Mouse (Mus musculus): ENCODE measurements around the gene Hist1h4h. TPM values are rescaled to one million over a fixed set of nuclear protein-coding genes. Genes with fewer than 3 reads are reported as not detected.
"Not testable (repeated sequence)": the region's sequence is repeated elsewhere in the genome, so short reads cannot be mapped to it uniquely, and the experiment has no call there.

The Hist1h4h gene
- polyA plus RNA-seq, 1 experiment from 2014 or later, result 4.4 TPM

DNA sequence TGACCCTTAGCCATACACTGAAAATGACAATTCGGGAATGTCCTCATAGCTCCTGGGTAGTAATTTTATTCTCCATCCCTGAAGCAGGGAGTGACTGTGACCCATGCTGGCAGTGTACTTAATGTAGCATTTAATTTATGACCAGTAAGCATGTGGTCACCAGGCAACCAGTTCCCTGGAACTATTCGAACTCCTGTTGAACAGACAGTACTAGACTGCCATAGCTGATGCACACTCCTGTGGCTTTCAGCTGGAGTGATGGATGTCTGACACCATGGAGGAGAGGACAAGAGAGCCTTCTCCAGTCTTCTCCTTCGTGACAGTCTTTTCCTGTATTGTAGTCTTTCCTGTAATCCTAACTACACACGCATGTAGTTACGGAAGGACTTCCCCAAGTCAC, 1.8 kb upstream of the Hist1h4h start:
- no peak overlapping the region; the same call in 1 of the 2 replicates for H3K9ac ChIP-seq
- no peak for ATAC-seq
- H3K4me3 ChIP-seq, result no peak overlapping the region
- no peaks in the 10 kb centered on the region for H3K27me3 ChIP-seq (replicated peaks)
- H3K27ac ChIP-seq, result no peak overlapping the region
- no peaks in the 10 kb centered on the region for H3K9me3 ChIP-seq (replicated peaks)
- H3K36me3 ChIP-seq, result no peaks in the 10 kb centered on the region
- WGBS (ENCODE audit: insufficient replicate concordance), result 79% methylated on average over 5 of the region's 5 CpGs
- 0 out of 2 replicates have a peak overlapping the region, but pooled peaks have one; percentile 26 for H3K4me2 ChIP-seq
- H3K4me1 ChIP-seq, result peaks cover 54% of the 10 kb centered on the region

DNA sequence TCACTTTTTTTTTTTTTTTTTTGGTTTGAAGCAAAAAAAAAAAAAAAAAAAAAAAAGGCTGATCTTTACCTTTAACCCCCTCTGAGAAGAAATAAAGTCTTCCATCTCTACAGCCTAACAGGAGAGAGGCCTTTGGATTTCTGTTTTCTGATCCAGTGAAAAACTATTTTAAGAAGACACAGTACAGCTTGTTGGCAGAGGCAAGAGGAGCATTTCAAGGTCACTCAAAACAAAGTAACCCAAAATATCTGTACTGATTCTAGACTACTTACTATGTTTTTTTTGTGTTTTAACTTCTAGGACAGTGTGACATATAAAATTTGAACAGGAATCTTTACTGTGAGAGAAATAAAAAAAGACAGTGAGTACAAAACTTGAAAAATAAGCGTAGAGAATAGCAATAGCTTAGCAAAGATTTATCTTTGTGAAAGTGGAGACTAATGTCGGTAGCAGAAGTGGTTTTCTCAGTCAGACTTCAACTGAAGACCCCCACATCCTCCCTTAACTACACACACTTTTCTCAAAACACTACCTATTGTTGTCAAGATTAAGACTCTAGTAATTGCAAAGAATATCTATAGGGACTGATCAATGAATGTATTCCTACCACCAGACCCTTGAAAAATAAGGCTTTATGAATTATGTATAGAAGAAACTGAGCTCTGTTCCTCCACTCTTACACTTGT, 1.2 kb upstream of the Hist1h4h start:
- Histone ChIP-seq H3K36me3 (no peaks in the 10 kb centered on the region), H3K4me3 (peak overlapping the region; percentile 65), H3K27me3 (replicated peaks) (no peaks in the 10 kb centered on the region), H3K9ac (peak overlapping the region; percentile 86), H3K4me1 (peaks cover 50% of the 10 kb centered on the region), H3K9me3 (replicated peaks) (no peaks in the 10 kb centered on the region), H3K27ac (peak overlapping the region; percentile 100), H3K4me2 (peak overlapping the region; percentile 76)
- no peak for ATAC-seq
- WGBS (ENCODE audit: insufficient replicate concordance), result 22% methylated on average over 2 of the region's 2 CpGs

DNA sequence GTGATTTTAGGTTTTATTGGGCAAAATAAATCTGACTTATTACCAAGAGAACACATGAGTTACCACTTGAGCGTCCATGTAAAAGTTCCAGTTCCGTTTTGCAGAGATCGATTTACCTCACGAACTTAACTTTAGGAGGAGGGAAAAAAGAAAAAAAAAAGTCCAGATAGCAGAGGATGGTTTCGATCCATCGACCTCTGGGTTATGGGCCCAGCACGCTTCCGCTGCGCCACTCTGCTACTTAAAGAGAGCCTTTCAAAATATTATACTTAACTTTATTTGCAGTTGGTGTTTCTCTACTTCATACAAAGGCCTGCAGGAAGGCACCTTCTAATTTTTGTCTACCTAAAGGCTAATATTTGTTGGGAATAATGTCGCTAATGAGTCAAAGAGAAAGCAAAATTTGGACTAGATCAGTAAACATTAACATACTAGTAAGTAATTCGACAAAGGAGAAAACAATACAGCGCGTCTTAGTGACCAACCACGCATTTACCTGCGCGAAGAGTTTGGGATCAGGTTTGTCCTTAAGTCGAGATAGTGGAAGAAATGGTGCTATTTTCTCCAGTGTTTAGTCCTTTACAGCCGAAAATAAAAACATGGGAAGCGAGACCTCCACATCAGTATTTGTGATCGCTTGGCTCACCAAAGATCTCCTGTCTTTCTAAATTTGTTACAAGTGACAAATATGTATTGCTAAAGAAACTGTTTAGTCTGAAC, 509 bp upstream of the Hist1h4h start:
- Histone ChIP-seq H3K4me1 (peaks cover 43% of the 10 kb centered on the region), H3K9me3 (replicated peaks) (no peaks in the 10 kb centered on the region), H3K4me2 (peak overlapping the region; percentile 76), H3K9ac (peak overlapping the region; percentile 86), H3K4me3 (peak overlapping the region; percentile 65), H3K36me3 (no peaks in the 10 kb centered on the region), H3K27ac (peak overlapping the region; percentile 100), H3K27me3 (replicated peaks) (no peaks in the 10 kb centered on the region)
- under 1% methylated on average over 20 of the region's 20 CpGs for WGBS (ENCODE audit: insufficient replicate concordance)
- ATAC-seq, result no peak

DNA sequence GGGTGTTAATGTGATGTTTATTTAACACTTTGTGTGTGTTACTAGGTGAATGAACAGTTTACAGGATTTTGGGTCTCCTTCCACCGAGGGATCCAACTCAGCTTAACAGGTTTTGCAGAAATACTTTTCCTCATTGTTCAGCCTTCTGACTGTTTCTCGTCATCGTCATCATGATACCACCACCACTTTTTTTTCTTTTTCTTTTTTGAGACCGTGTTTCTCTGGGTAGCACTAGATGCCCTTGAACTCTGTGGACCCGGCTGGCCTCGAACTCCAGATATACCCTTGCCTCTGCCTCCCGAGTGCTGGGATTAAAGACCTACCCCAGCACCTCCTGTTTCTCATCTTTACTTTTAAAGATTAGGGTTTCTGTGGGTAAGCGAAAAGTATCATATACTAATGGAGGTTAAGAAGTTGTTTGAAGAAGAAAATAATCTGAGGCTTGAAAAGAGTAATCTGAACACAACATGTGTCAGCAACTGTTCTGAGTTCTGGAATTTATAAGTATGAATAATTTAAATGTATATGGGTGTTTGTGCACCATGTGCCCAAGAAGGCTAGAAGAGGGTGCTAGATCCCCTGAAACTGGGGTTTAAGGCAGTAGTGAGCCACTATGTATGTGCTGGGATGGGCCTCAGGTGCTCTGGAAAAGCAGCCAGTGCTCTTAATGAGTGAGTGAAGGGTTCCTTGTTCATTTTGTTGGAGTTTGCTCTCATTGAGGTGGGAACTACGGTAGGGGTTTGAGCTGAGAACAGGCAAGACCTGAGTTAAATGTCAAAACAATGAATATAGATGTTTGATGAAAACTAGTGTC, 1.6 kb downstream of the Hist1h4h start:
- Histone ChIP-seq H3K27ac (peak overlapping the region; percentile 100), H3K4me1 (peaks cover 39% of the 10 kb centered on the region), H3K4me2 (peak overlapping the region; percentile 76), H3K36me3 (no peaks in the 10 kb centered on the region), H3K9me3 (replicated peaks) (no peaks in the 10 kb centered on the region), H3K27me3 (replicated peaks) (no peaks in the 10 kb centered on the region), H3K4me3 (peak overlapping the region; percentile 65), H3K9ac (peak overlapping the region; percentile 86)
- WGBS (ENCODE audit: insufficient replicate concordance), result 14% methylated on average over 9 of the region's 9 CpGs
- no peak for ATAC-seq

DNA sequence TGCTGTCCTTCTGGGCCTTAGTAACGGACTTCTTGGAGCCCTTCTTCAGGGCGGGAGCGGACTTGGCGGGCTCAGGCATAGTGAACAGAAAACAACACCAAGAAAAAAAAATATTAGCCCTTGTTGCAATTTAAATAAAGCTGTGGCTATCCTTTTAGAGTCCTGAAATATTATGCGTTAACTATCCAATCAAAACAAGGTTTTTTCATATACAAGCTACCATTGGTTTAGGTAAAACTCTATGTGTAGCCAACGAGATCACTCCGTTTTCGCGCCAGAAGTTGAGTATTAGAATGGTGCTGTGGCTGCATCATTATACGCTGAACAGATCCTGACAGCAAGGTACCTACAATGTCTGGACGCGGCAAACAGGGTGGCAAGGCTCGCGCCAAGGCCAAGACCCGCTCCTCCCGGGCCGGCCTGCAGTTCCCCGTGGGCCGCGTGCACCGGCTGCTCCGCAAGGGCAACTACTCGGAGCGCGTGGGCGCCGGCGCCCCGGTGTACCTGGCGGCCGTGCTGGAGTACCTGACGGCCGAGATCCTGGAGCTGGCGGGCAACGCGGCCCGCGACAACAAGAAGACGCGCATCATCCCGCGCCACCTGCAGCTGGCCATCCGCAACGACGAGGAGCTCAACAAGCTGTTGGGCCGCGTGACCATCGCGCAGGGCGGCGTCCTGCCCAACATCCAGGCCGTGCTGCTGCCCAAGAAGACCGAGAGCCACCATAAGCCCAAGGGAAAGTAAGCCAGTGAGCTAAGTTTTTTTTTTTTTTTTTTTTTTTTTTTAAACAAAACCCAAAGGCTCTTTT, 2.9 kb downstream of the Hist1h4h start, which contains the start of gene Hist1h2af:
Gene Hist1h2af, plus strand, starts transcription at position 347 of the 808 bp plus-strand sequence.
- H3K4me1 ChIP-seq, result peaks cover 50% of the 10 kb centered on the region
- peak within 1 kb of the TSS; percentile 76 for H3K4me2 ChIP-seq
- not testable (repeated sequence) for H3K27me3 ChIP-seq (replicated peaks); H3K36me3 ChIP-seq; H3K9me3 ChIP-seq (replicated peaks)
- peak; percentile 58 for ATAC-seq
- WGBS (ENCODE audit: insufficient replicate concordance), result under 1% methylated on average over 29 of the region's 53 CpGs
- peak within 1 kb of the TSS; percentile 65 for H3K4me3 ChIP-seq
- peak within 1 kb of the TSS; percentile 100 for H3K27ac ChIP-seq
- H3K9ac ChIP-seq, result peak within 1 kb of the TSS; percentile 86

DNA sequence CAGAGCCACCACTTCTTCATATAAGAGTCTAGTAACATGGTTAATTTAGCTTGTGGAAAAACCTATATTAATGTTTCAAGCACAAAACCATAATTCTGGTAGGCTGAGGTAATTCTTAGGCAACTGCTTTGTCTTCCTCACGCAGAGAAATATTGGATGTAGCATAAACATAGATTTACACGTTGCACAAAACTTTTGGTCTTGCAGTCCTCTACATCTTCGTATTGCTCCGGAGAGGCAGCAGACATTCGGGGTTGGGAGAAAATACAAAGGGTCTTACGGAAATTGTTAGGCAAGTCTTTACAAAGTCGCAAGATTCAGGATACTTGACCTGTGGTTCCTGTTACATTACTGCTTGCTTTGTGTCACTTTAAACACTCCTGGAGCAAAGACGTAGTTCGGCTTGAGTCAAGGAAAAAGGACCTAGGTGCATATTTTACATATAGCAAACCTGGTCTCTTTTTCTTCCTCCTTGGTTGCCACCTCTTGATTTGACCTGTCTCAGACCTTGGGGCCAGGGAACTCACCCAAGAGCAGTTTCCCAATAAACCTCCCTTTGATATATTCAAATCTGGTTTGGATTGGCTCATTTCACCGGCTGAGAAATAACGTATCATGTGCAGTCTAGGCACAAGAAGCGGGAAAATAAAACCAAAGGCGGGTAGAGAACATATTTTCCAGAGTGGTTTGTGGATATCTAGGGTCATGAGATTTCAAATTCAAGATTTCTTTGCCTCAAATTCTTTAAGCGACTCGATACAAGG, 3.7 kb downstream of the Hist1h4h start:
- H3K9ac ChIP-seq, result peak overlapping the region; percentile 86
- H3K36me3 ChIP-seq, result no peaks in the 10 kb centered on the region
- peak overlapping the region; percentile 76 for H3K4me2 ChIP-seq
- no peaks in the 10 kb centered on the region for H3K9me3 ChIP-seq (replicated peaks)
- H3K27ac ChIP-seq, result peak overlapping the region; percentile 100
- ATAC-seq, result peak; percentile 33
- peak overlapping the region; percentile 65 for H3K4me3 ChIP-seq
- under 1% methylated on average over 15 of the region's 15 CpGs for WGBS (ENCODE audit: insufficient replicate concordance)
- H3K27me3 ChIP-seq (replicated peaks), result no peaks in the 10 kb centered on the region
- H3K4me1 ChIP-seq, result peaks cover 45% of the 10 kb centered on the region

DNA sequence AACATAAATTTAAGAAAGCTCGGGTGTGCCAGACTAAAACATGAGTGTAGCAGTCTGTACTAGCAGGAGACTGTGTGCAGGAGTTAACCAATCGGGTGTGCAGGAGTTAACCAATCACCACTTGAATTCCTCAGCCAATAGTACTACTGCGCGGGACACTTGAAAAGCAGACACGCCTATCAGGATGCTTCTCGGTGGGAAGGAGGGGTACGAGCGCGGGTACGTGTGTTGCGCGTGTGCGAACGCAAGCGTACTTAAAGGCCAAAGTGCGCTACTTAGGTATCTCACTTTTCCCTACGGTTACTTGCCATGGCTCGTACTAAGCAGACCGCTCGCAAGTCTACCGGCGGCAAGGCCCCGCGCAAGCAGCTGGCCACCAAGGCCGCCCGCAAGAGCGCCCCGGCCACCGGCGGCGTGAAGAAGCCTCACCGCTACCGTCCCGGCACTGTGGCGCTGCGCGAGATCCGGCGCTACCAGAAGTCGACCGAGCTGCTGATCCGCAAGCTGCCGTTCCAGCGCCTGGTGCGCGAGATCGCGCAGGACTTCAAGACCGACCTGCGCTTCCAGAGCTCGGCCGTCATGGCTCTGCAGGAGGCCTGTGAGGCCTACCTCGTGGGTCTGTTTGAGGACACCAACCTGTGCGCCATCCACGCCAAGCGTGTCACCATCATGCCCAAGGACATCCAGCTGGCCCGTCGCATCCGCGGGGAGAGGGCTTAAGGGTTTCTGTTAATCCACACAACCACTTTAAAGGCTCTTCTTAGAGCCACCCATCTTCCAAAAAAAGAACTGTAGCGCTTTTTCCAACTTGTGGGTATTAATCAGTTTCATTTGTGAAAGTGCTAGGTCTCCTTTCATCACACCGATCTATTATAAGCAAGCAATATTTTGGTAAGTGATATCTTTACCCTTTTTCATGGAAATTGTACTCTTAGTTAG, 4.6 kb downstream of the Hist1h4h start, which contains the start of gene Hist1h3g:
Gene Hist1h3g, plus strand, starts transcription at position 286 of the 939 bp plus-strand sequence.
- H3K4me1 ChIP-seq, result peaks cover 44% of the 10 kb centered on the region
- WGBS (ENCODE audit: insufficient replicate concordance), result under 1% methylated on average over 53 of the region's 62 CpGs
- ATAC-seq, result peak; percentile 86

DNA sequence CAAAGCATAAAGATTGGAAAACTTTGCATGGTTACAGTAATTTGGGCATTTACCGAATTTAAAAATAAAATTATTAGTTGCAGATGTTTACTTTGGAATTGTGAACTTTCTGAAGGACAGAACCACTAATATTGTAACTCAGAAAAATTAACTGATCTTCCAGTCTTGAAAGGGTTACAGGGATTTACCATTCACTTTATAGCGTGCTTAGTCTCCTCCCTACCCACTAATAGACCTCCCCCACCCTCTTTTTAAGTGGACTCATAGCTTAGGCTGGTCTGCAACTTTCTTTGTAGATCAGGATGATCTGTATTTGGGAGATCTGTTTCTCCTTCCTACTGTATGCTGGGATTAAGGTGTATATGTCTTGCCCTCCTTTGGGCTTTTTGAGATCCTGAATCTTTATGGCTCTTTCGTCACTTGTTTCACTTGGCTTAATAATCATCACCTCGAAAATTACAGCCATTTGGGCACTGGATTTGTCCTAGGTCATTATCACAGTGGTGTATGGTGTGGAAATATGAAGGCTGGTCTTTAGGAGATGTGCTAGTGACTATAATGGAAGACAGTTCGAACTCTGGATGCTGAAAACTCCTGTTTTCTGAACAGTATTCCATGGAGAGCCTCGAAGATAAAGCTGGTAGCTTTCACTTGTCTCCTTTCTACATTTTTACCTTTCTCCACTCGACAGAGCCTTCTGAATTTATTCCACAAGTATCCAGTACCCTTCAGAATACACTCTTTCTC, 5.4 kb downstream of the Hist1h4h start:
- Histone ChIP-seq H3K27ac (peak overlapping the region; percentile 100), H3K27me3 (replicated peaks) (no peaks in the 10 kb centered on the region), H3K4me3 (peak overlapping the region; percentile 65), H3K4me2 (peak overlapping the region; percentile 76), H3K36me3 (no peaks in the 10 kb centered on the region), H3K9me3 (replicated peaks) (no peaks in the 10 kb centered on the region), H3K4me1 (peaks cover 49% of the 10 kb centered on the region), H3K9ac (peak overlapping the region; percentile 86)
- ATAC-seq, result no peak
- WGBS (ENCODE audit: insufficient replicate concordance), result 14% methylated on average over 7 of the region's 7 CpGs

More for the DNA sequence above, 4.6 kb downstream of the Hist1h4h start, which contains the start of gene Hist1h3g:
- not testable (repeated sequence) for H3K9me3 ChIP-seq (replicated peaks); H3K27me3 ChIP-seq (replicated peaks); H3K36me3 ChIP-seq
- Histone ChIP-seq H3K9ac (peak within 1 kb of the TSS; percentile 86), H3K27ac (peak within 1 kb of the TSS; percentile 100), H3K4me2 (peak within 1 kb of the TSS; percentile 76), H3K4me3 (peak within 1 kb of the TSS; percentile 65)

DNA sequence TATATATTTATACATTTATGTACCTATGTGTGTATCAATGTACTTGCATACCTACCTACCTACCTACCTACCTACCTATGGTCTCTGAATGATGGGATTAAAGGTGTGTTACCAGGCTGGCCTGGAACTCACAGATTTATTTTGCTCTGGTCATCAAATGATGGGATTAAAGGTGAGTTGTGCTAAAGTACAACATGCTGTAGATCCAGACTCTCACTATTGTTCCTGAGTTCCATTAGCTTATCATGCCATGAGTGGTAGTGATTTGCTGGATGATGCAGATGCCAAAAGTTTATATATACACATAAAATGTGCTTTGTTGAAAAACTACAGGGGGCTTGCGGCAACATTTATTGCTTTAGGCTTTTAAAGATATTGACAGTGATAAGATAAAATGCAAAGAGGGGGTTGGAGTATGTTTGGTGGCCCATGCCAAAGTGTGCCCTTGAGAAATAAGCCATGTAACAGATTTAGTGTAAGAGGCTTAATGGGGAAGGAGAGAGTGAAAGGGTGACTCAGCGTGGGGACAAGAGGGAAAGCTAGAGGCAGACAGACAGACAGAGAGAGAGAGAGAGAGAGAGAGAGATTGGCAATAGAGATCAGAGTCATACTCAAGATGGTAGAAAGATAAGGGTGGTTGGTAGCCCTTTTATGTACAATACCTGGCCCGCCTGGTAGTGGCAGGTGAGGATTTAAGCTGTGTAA, 6.3 kb downstream of the Hist1h4h start:
- Histone ChIP-seq H3K4me2 (peak overlapping the region; percentile 76), H3K9ac (peak overlapping the region; percentile 86), H3K4me3 (peak overlapping the region; percentile 65), H3K27ac (peak overlapping the region; percentile 100), H3K9me3 (replicated peaks) (no peaks in the 10 kb centered on the region), H3K4me1 (peaks cover 48% of the 10 kb centered on the region), H3K36me3 (no peaks in the 10 kb centered on the region), H3K27me3 (replicated peaks) (no peaks in the 10 kb centered on the region)
- ATAC-seq, result no peak
- 73% methylated on average over 3 of the region's 3 CpGs for WGBS (ENCODE audit: insufficient replicate concordance)
